Mouse (Mus musculus) CH12.LX (cell line): ENCODE data around the gene B230217C12Rik. TPM values are rescaled to one million over a fixed set of nuclear protein-coding genes. Genes with fewer than 3 reads are reported as not detected.

Source experiments
- DNase-seq: peaks from one replicate; pipeline ENCODE4 v3.0.0-alpha.2; 2013; ENCODE audit errors: extremely low read depth
- H3K27ac ChIP-seq: 2 replicates; pipeline ENCODE4 v1.5.1; 2012; ENCODE audit warnings: low read depth, mild to moderate bottlenecking, control low read depth, moderate library complexity; ENCODE audit not compliant: insufficient read depth
- H3K27me3 ChIP-seq: replicated peaks from 2 replicates; pipeline ENCODE3; 2012; ENCODE audit warnings: inconsistent platforms
- H3K36me3 ChIP-seq, 2 experiments: replicated peaks in 1 of 2; 2 replicates each; pipeline versions ENCODE3 to v1.6.1; 2012; ENCODE audit warnings: inconsistent platforms in 1 of 2, low read length in 1 of 2, mild to moderate bottlenecking in 1 of 2, mixed read lengths in 1 of 2, moderate library complexity in 1 of 2; ENCODE audit not compliant: control insufficient read depth in 1 of 2, insufficient read depth in 1 of 2
- H3K4me1 ChIP-seq, 2 experiments: 2 replicates each; pipeline ENCODE4 v1.6.1; 2012; ENCODE audit warnings: inconsistent platforms in 1 of 2, moderate library complexity in 1 of 2; ENCODE audit not compliant: insufficient read depth in 2 of 2, control insufficient read depth in 1 of 2
- H3K4me2 ChIP-seq: 2 replicates; pipeline ENCODE4 v1.6.1; 2012; ENCODE audit warnings: low read depth, mild to moderate bottlenecking, control low read depth; ENCODE audit not compliant: poor library complexity, insufficient read depth, severe bottlenecking
- H3K4me3 ChIP-seq, 3 experiments: fragments of 150-350 bp in 1 of 3; sonication (generic) in 1 of 3; replicated peaks in 1 of 3; 2 replicates each; pipeline versions ENCODE3 to v1.5.1; 2011 to 2012; ENCODE audit warnings: low read depth in 2 of 3, low read length in 2 of 3, mild to moderate bottlenecking in 2 of 3, moderate library complexity in 2 of 3, control low read depth in 1 of 3, improper control_type of control experiment in 1 of 3, inconsistent platforms in 1 of 3, mixed read lengths in 1 of 3; ENCODE audit not compliant: poor library complexity in 1 of 3
- H3K79me2 ChIP-seq: replicated peaks from 2 replicates; pipeline ENCODE4 v1.6.1; 2012; ENCODE audit warnings: mild to moderate bottlenecking, moderate library complexity; ENCODE audit not compliant: control insufficient read depth, poor library complexity, insufficient read depth, severe bottlenecking; ENCODE audit errors: extremely low read depth
- H3K9ac ChIP-seq: 2 replicates; pipeline ENCODE4 v1.6.1; 2012; ENCODE audit warnings: low read depth, mild to moderate bottlenecking, control low read depth, moderate library complexity; ENCODE audit not compliant: insufficient read depth
- H3K9me3 ChIP-seq: replicated peaks from 2 replicates; pipeline ENCODE3; 2012; ENCODE audit warnings: low read length, inconsistent platforms, mixed read lengths
- BHLHE40 ChIP-seq: IDR thresholded peaks from 2 replicates; pipeline ENCODE4 v1.6.1; 2011; ENCODE audit warnings: mild to moderate bottlenecking, low read depth, low read length, improper control_type of control experiment
- CHD2 ChIP-seq: IDR thresholded peaks from 2 replicates; pipeline ENCODE4 v1.6.1; 2011; ENCODE audit warnings: low read length, improper control_type of control experiment
- EP300 ChIP-seq: IDR thresholded peaks from 2 replicates; pipeline ENCODE4 v1.6.1; 2011; ENCODE audit warnings: low read length, improper control_type of control experiment
- ETS1 ChIP-seq: conservative IDR thresholded peaks from 2 replicates; pipeline ENCODE4 v1.6.1; 2012; ENCODE audit warnings: low read depth, mild to moderate bottlenecking, inconsistent platforms, low read length, improper control_type of control experiment, moderate library complexity
- HCFC1 ChIP-seq: IDR thresholded peaks from 2 replicates; pipeline ENCODE4 v1.6.1; 2012; ENCODE audit warnings: low read depth, mild to moderate bottlenecking, inconsistent platforms, low read length, improper control_type of control experiment
- IRF4 ChIP-seq: IDR thresholded peaks from 2 replicates; pipeline ENCODE4 v1.6.1; 2014; ENCODE audit warnings: low read depth, mild to moderate bottlenecking, inconsistent platforms, low read length, improper control_type of control experiment
- JUN ChIP-seq: IDR thresholded peaks from 2 replicates; pipeline ENCODE4 v1.6.1; 2011; ENCODE audit warnings: low read depth, mild to moderate bottlenecking, low read length, improper control_type of control experiment, moderate library complexity; ENCODE audit not compliant: insufficient read depth
- MAFK ChIP-seq: IDR thresholded peaks from 2 replicates; pipeline ENCODE4 v1.6.1; 2011; ENCODE audit warnings: low read length, improper control_type of control experiment; ENCODE audit not compliant: insufficient replicate concordance
- MAX ChIP-seq: IDR thresholded peaks from 2 replicates; pipeline ENCODE4 v1.6.1; 2011; ENCODE audit warnings: low read length, improper control_type of control experiment
- MAZ ChIP-seq: IDR thresholded peaks from 2 replicates; pipeline ENCODE4 v1.6.1; 2012; ENCODE audit warnings: low read depth, mild to moderate bottlenecking, inconsistent platforms, low read length, improper control_type of control experiment, moderate library complexity
- MXI1 ChIP-seq: IDR thresholded peaks from 2 replicates; pipeline ENCODE4 v1.6.1; 2011; ENCODE audit warnings: mild to moderate bottlenecking, low read depth, low read length, improper control_type of control experiment
- MYC ChIP-seq: IDR thresholded peaks from 2 replicates; pipeline ENCODE4 v1.6.1; 2011; ENCODE audit warnings: low read depth, mild to moderate bottlenecking, improper control_type of control experiment, low read length
- NELFE ChIP-seq: IDR thresholded peaks from 2 replicates; pipeline ENCODE4 v1.6.1; 2011; ENCODE audit warnings: low read depth, low read length, improper control_type of control experiment
- TBP ChIP-seq: conservative IDR thresholded peaks from 2 replicates; pipeline ENCODE4 v1.6.1; 2011; ENCODE audit warnings: low read depth, low read length, improper control_type of control experiment
- TCF12 ChIP-seq: IDR thresholded peaks from 2 replicates; pipeline ENCODE4 v1.6.1; 2014; ENCODE audit warnings: low read depth, mild to moderate bottlenecking, inconsistent platforms, low read length, improper control_type of control experiment
- UBTF ChIP-seq: IDR thresholded peaks from 2 replicates; pipeline ENCODE4 v1.6.1; 2012; ENCODE audit warnings: low read depth, mild to moderate bottlenecking, inconsistent platforms, low read length, improper control_type of control experiment, moderate library complexity
- ZC3H11A ChIP-seq: IDR thresholded peaks from 2 replicates; pipeline ENCODE4 v1.6.1; 2012; ENCODE audit warnings: low read depth, mild to moderate bottlenecking, inconsistent platforms, low read length, improper control_type of control experiment
- ZMIZ1 ChIP-seq: IDR thresholded peaks from 2 replicates; pipeline ENCODE4 v1.6.1; 2012; ENCODE audit warnings: low read depth, mild to moderate bottlenecking, inconsistent platforms, low read length, improper control_type of control experiment
- ZNF384 ChIP-seq: IDR thresholded peaks from 2 replicates; pipeline ENCODE4 v1.6.1; 2012; ENCODE audit warnings: low read depth, low read length, improper control_type of control experiment, inconsistent platforms
- dilution Hi-C: fragments of 300-500 bp; cut with MboI; formaldehyde crosslinking; loops from 2 replicates; pipeline ENCODE4 v1.14.3; 2020; ENCODE audit warnings: low sequenced_read_pairs; ENCODE audit not compliant: extremely low pct_unique_long_range_greater_than_20kb, extremely low pct_ligation_motif_present
- in situ Hi-C: fragments of 300-500 bp; cut with MboI; formaldehyde crosslinking; loops from 3 replicates; pipeline ENCODE4 v1.14.3; 2019; ENCODE audit warnings: low sequenced_read_pairs, low pct_ligation_motif_present, low pct_unique_long_range_greater_than_20kb, mixed read lengths
- polyA plus RNA-seq: library from polyadenylated mRNA; unstranded; fragments of >175 nt; gene quantifications from 2 replicates; pipeline ENCODE4 v1.2.1, GENCODE M21; 2012; ENCODE audit warnings: low read depth; ENCODE audit not compliant: insufficient read length
- total RNA-seq, 2 experiments: library from RNA; depleted of rRNA; stranded (reverse); fragments of 300-350 nt in 1 of 2; fragments of >200 nt in 1 of 2; gene quantifications; 2 replicates each; pipeline ENCODE4 v1.2.3; 2012 to 2014

Gene B230217C12Rik
- total and polyA plus RNA-seq, 3 experiments: 4.6 to 14.0 (median 11.9) TPM

DNA sequence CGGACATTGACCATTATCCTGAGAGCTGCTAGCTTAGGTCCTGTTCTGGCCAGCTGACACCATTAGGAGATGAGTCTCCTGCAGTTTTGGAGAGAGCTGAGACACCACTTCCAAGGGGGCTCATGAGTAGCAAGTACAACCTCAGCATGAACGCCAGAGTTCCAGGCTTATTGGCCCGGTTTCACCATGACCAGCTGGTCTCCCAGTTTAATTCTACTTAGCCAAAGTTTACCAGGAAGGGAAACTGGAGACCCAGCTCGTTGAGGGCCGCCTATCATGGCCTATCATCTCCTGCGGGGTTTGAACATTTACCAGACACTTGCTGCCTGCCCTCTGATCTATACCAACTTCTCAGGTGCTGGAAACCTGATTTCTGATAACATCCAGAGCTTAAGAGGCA is 33.0 kb upstream of the B230217C12Rik start:
- Histone ChIP-seq H3K27me3 (no peaks in the 10 kb centered on the region), H3K9me3 (no peaks in the 10 kb centered on the region), H3K4me2 (no peak overlapping the region)
- TF ChIP-seq TBP: no peak
- TF ChIP-seq HCFC1: no peak
- TF ChIP-seq MAFK: no peak
- TF ChIP-seq MAX: no peak
- TF ChIP-seq UBTF: no peak
- TF ChIP-seq NELFE: no peak
- TF ChIP-seq EP300: no peak
- TF ChIP-seq, all 38 proteins: peak for 0
- no peak overlapping the region for H3K27ac ChIP-seq
- no peak overlapping the region for H3K9ac ChIP-seq
- no peak overlapping the region for H3K4me3 ChIP-seq
- no peaks in the 10 kb centered on the region for H3K79me2 ChIP-seq
- dilution Hi-C loops: no loop called here
- peaks cover 28 to 76% of the 10 kb centered on the region in 2 experiments for H3K4me1 ChIP-seq
- no peak for DNase-seq
- in situ Hi-C loops: no loop called here
- H3K36me3 ChIP-seq: peaks cover 5 to 57% of the 10 kb centered on the region in 2 experiments

DNA sequence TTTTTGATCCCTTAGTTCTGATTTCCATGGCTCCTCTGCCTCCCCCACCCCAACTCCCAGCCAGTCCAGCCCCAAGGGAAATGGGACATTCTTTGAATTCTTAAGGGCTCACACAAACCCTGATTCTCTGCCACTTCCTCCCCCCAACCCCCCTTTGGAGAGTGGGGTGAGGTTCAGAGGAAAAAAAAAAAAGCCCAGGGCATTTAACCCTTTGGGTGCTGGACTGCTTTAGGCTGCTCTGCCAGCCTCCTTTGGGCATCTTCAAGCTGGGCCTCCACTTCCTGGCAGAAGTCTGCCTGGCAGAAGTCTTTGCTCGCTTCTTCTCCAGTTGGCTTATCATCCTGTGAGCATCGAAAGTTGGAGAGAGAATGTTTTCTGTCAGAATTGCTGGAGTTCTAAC is 32.5 kb upstream of the B230217C12Rik start:
- TF ChIP-seq MYC (no peak), ZNF384 (peak; percentile 23; the same call in 1 of the 2 replicates), CHD2 (no peak), ZMIZ1 (no peak)
- TF ChIP-seq, all 38 proteins: peak for 1
- no peak for DNase-seq
- in situ Hi-C loops: no loop called here
- Histone ChIP-seq H3K4me2 (no peak overlapping the region), H3K4me1 (peaks cover 28 to 80% of the 10 kb centered on the region in 2 experiments), H3K36me3 (peaks cover 5 to 61% of the 10 kb centered on the region in 2 experiments), H3K79me2 (no peaks in the 10 kb centered on the region), H3K27ac (no peak overlapping the region), H3K4me3 (no peak overlapping the region), H3K9me3 (no peaks in the 10 kb centered on the region), H3K9ac (no peak overlapping the region), H3K27me3 (no peaks in the 10 kb centered on the region)
- dilution Hi-C loops: no loop called here

DNA sequence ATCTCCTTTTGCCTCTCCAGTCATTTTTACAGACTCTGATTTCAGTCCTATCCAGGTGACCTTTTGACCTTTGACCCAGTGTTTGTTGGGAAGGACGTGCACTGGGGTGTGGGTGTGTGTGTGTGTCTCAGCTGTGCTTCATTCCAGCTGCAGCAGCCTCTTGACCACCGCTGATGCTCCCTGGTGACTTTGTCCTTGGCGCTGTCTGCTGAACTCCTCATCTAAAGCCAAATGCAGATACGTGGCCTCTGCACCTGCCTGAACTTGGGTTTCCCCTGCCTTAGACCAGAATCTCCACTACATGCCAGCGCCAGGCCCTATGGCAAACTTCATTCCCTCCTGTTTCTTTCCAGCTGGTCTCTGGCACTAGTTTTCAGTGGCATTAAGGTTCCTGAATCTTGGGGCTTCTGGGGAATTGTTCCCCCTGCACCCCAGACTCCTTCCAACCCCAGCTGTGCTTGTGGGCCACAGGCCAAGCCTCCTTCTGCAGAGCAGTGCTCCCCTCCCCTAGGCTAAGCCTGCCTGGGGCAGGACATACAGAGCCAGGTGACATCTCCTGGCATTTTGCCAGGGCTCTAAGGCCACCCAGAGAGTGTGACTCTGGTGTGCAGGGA is 31.9 kb upstream of the B230217C12Rik start:
- TF ChIP-seq IRF4 (no peak), JUN (no peak), ETS1 (peak; percentile 41), TCF12 (peak; percentile 46; the same call in 1 of the 2 replicates), MXI1 (0 out of 2 replicates have a peak, but pooled peaks have one; percentile 22), ZC3H11A (no peak), MAZ (no peak), BHLHE40 (peak; percentile 24; the same call in 1 of the 2 replicates)
- H3K4me2 ChIP-seq: no peak overlapping the region
- H3K36me3 ChIP-seq: peaks cover 5 to 66% of the 10 kb centered on the region in 2 experiments
- no peaks in the 10 kb centered on the region for H3K9me3 ChIP-seq
- no peak for DNase-seq
- H3K27me3 ChIP-seq: no peaks in the 10 kb centered on the region
- H3K9ac ChIP-seq: no peak overlapping the region
- no peak overlapping the region for H3K27ac ChIP-seq
- dilution Hi-C loops (no loop called here), in situ Hi-C loops (no loop called here)
- H3K79me2 ChIP-seq: no peaks in the 10 kb centered on the region
- H3K4me3 ChIP-seq: no peak overlapping the region
- peaks cover 28 to 86% of the 10 kb centered on the region in 2 experiments for H3K4me1 ChIP-seq
